Mouse (Mus musculus) testis, adult 2 months (tissue): Measurements from ENCODE around the gene Efna2. TPM values are rescaled to one million over a fixed set of nuclear protein-coding genes. Genes with fewer than 3 reads are reported as not detected.

Source experiments
- H3K27ac ChIP-seq: fragments of 200-500 bp; 2 replicates; pipeline ENCODE4 v1.5.1; 2012; ENCODE audit warnings: low read depth, low read length; ENCODE audit not compliant: control insufficient read depth, insufficient read depth
- H3K27me3 ChIP-seq: fragments of 200-500 bp; 2 replicates; pipeline ENCODE4 v1.6.1; 2012; ENCODE audit warnings: mild to moderate bottlenecking, low read length, moderate library complexity; ENCODE audit not compliant: control insufficient read depth, insufficient read depth
- H3K36me3 ChIP-seq: fragments of 200-500 bp; 2 replicates; pipeline ENCODE4 v1.6.1; 2012; ENCODE audit warnings: mild to moderate bottlenecking, low read length; ENCODE audit not compliant: control insufficient read depth, insufficient read depth
- H3K4me1 ChIP-seq: fragments of 200-500 bp; 2 replicates; pipeline ENCODE4 v1.6.1; 2012; ENCODE audit warnings: low read length; ENCODE audit not compliant: control insufficient read depth, insufficient read depth
- H3K4me3 ChIP-seq: fragments of 200-500 bp; 2 replicates; pipeline ENCODE4 v1.5.1; 2012; ENCODE audit warnings: low read depth, mild to moderate bottlenecking, low read length, moderate library complexity, mixed read lengths; ENCODE audit not compliant: control insufficient read depth
- CTCF ChIP-seq: fragments of 200-500 bp; IDR thresholded peaks from 2 replicates; pipeline ENCODE4 v1.5.1; 2012; ENCODE audit warnings: low read depth, mild to moderate bottlenecking, inconsistent platforms, low read length, moderate library complexity; ENCODE audit not compliant: control insufficient read depth, insufficient read depth, insufficient replicate concordance
- POLR2A ChIP-seq: fragments of 200-500 bp; IDR thresholded peaks from 2 replicates; pipeline ENCODE4 v1.6.1; 2012; ENCODE audit warnings: low read depth, mild to moderate bottlenecking, inconsistent platforms, low read length, moderate library complexity; ENCODE audit not compliant: control insufficient read depth
- polyA plus RNA-seq: library from polyadenylated mRNA; depleted of rRNA; stranded (reverse); fragments of >200 nt; gene quantifications from 2 replicates; pipeline ENCODE4 v1.2.3, GENCODE M21; 2012

Gene Efna2
- polyA plus RNA-seq, 1 experiment = 1.4 TPM

DNA sequence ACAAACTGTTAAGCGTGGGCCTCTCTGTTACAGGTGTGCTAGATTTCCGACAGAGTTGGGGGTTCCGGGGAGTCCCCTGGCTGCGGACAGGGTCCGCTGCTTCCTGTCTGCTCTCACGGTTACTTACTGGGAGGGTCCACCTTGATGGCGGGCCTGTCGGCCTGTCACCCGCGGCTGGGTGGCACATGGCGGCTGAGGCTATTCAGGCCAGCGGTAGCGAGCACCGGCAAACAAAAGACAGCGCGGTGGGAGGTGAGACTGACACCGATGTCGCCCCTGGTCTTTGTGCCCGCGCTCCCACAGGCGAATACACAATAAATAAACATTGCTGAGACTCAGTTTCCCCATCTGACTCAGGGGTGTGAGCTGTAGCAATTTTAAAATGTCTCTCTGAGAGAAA lies 10.7 kb downstream of the Efna2 start:
- H3K36me3 ChIP-seq = no peaks in the 10 kb centered on the region
- H3K27me3 ChIP-seq = no peaks in the 10 kb centered on the region; the same call in 1 of the 2 replicates
- H3K27ac ChIP-seq = no peak overlapping the region
- peaks cover 12% of the 10 kb centered on the region for H3K4me1 ChIP-seq
- peak overlapping the region; percentile 68 for H3K4me3 ChIP-seq
- TF ChIP-seq POLR2A (no peak), CTCF (no peak)

DNA sequence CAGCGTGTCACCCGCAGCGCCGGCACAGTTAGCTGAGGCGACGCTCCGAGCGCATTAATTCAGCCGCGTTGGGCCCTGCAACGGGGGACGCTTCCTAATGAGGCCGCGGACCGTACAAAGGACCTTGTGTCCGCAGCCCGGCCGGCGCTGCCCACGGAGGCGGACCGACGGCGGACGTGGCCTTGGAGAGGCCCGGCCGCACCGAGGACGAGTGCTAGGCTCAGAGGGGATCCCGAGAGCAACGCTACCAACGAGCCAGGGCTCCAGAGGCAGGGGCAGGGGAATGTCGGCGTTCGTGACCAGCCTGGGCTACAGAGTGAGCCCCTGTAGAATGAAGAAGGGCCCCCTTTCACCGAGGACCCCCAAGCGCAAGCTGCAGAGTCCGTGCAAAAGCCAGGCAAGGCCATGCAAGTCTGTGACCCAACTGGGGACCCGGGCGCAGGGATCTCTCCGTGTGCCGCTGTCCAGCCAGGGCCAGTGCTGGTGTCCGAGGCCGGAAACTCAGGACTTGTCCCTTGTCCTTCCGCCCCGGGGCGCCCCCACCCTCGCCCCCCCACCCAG lies 11.3 kb downstream of the Efna2 start:
- TF ChIP-seq POLR2A (no peak), CTCF (no peak)
- Histone ChIP-seq H3K36me3 (no peaks in the 10 kb centered on the region), H3K27ac (no peak overlapping the region), H3K27me3 (no peaks in the 10 kb centered on the region; the same call in 1 of the 2 replicates), H3K4me3 (peak overlapping the region; percentile 68), H3K4me1 (peaks cover 12% of the 10 kb centered on the region)

DNA sequence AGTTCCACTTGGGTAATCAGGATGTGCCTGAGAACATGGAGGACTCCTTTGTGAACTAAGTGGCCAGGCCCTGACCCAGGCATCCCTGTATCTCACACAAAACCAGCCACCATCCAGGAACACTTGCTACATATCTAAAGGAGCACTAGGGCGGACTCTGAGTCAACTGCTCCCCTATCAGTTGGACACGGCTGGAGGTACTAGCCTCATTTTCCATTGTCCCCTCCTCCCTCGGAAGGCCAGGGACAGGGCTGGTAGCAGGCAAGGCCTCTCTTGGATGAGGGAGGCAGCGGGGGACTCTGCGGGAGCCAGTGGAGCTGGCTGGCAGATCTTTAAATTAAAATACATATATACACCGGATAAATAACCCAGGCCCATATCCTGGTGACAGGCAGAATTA lies 14.7 kb downstream of the Efna2 start:
- Histone ChIP-seq H3K27me3 (no peaks in the 10 kb centered on the region; the same call in 1 of the 2 replicates), H3K27ac (no peak overlapping the region), H3K4me1 (peaks cover 12% of the 10 kb centered on the region), H3K4me3 (no peak overlapping the region), H3K36me3 (no peaks in the 10 kb centered on the region)
- TF ChIP-seq POLR2A = no peak

DNA sequence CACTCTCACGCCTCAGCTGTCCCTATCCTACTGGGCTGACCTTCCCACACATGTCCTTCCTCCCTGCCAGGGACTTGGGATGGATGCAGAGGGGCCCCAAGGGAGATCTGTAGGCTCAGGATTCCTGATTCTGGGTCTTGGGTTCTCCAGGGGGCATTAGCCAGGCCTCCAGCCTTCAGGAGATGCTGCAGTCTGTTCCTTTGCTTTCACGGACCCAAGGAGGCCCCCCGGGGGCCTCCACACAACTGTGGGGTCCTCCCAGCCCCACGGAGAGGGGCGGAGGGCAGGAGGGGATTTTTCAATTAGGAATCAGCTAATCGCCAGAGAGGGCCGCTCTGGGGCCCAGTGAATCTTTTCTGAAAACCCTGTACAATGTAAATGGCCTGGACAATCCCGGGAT lies 15.2 kb downstream of the Efna2 start:
- H3K27me3 ChIP-seq = no peaks in the 10 kb centered on the region; the same call in 1 of the 2 replicates
- no peak overlapping the region for H3K27ac ChIP-seq
- peaks cover 12% of the 10 kb centered on the region for H3K4me1 ChIP-seq
- no peak for TF ChIP-seq POLR2A
- no peaks in the 10 kb centered on the region for H3K36me3 ChIP-seq
- no peak overlapping the region for H3K4me3 ChIP-seq

DNA sequence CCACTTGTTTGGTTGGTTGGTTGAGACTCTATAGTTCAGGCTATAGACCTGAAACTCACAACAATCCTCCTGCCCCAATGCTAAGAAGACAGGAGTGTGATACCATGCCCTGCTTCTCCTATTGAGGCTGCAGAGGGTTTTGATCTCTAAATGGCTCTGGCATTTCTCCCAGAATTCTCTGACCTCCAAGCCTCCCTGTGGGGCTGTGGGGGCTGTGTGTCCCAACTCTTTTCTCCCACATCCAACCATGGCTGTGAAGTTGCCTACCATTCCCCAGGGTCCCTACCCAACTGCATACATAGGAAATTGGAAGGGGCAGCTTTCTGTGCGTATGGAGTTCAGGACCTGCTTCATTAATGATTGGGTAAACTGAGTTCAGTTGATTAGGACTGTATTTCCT lies 16.9 kb downstream of the Efna2 start:
- TF ChIP-seq CTCF (no peak), POLR2A (no peak)
- Histone ChIP-seq H3K27me3 (no peaks in the 10 kb centered on the region), H3K27ac (no peak overlapping the region), H3K36me3 (no peaks in the 10 kb centered on the region), H3K4me3 (no peak overlapping the region), H3K4me1 (peaks cover 7% of the 10 kb centered on the region)

DNA sequence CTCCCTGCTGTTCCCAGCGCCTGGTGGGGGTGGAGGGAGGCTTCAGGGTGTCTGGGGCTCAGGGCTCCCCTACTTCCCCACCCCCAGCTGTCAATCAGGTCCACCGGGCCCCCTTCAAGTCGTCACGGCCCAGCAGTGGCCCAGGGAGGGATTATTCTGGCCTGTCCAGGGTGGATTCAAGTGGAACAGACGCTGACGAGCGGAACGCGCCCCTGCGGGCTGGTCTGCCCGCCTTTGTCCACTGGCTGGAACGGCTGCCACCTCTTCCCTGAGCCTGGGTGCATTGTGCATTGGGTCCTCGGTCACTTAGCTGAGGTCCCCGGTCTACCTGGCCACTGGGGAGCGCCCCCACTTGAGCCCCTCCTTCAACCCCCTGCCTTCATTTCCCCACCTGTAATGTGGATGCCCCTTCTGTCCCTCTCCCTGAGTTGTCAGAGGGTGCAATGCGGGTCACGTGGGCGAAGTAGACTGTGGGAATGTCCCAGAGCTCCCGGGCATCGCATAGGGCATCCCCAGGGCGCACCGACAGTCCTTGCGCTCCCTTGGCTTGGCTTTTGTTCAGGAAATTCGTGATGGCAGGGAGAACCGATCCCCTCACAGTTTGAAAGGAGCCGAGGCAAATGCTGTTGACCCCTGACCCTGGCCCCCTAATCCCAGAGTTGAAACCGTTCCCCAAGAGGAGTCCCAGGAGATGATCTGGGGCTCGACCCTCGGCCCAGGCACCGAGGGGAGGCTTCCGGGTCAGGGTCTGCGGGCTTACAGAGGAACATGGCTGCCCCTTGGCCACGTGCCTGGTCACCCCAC lies 17.7 kb downstream of the Efna2 start:
- TF ChIP-seq POLR2A (no peak), CTCF (no peak)
- peaks cover 7% of the 10 kb centered on the region for H3K4me1 ChIP-seq
- no peak overlapping the region for H3K27ac ChIP-seq
- no peak overlapping the region for H3K4me3 ChIP-seq
- no peaks in the 10 kb centered on the region for H3K36me3 ChIP-seq
- no peaks in the 10 kb centered on the region for H3K27me3 ChIP-seq

DNA sequence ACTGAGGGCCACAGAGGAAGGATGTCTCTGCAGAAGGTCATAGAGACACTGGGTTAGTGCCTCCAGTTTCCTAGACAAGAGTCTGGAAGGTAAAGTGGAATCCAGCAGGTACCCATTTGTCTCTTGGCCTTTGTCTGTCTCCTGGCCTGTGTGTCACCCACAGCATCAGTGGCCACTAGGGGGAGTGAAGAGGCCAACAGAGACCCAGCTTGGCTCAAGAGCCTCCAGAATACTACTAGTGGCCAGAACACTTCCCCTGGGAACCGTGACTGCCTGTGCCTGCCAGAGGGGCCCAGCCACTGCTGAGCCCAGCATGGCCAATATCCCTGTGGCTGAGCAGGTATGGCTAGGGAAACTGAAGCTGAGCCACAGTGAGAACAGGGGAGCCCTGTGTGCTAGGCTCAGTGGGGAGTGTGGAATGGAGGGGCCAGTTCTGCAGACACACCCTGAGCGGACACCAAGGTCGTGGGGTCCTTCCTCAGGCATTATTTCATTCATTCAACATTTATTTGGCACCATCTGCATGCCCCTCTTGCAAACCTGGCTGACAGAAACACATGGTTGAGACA lies 20.2 kb downstream of the Efna2 start:
- Histone ChIP-seq H3K36me3 (no peaks in the 10 kb centered on the region), H3K27me3 (no peaks in the 10 kb centered on the region), H3K4me1 (no peaks in the 10 kb centered on the region), H3K4me3 (no peak overlapping the region), H3K27ac (no peak overlapping the region)
- TF ChIP-seq POLR2A (no peak), CTCF (peak; percentile 71; the same call in 1 of the 2 replicates)
